Comparison of ENCODE assay signal across 8 mouse cellular contexts in the genomic region with DNA sequence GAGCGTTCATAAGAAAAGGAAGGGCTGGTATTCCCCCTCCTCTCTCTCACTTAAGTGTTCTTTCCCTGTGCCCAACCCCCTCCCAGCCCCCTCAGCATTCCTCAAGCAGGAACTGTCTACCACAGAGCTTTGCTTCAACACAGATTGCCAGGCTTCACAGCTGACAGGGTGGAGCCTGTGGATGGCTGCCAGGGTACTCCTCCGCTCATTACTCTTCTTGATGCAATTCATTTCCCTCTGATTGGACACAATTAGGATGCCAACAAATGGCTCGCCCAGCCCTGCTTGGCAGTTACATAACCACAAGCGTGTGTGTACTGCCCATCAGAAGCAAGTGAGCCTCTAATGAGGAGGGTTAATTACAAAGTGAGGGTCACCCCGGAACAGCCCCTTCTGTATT.
A peak's percentile ranks its signal among the peaks of the same experiment; 100 is the strongest.
DNase-seq lines count a peak whose midpoint lies in the region; ATAC-seq and TF ChIP-seq lines count a peak whose summit lies in the region.

No protein-coding gene starts in this region.

- no peak overlapping the region for H3K4me3 ChIP-seq in limb, embryonic 14.5 days (replicated peaks; ENCODE audit: low read length)
- H3K4me3 ChIP-seq in limb, embryonic 10.5 days: no peak overlapping the region

- no peak overlapping the region for H3K27ac ChIP-seq in limb, embryonic 14.5 days (replicated peaks; ENCODE audit: low read depth, low read length)
- H3K27ac ChIP-seq in limb, embryonic 10.5 days: no peak overlapping the region

- no peaks in the 10 kb centered on the region for H3K4me1 ChIP-seq in limb, embryonic 14.5 days (ENCODE audit: control insufficient read depth, insufficient read depth, low read length)
- H3K4me1 ChIP-seq in limb, embryonic 10.5 days: peaks cover 4% of the 10 kb centered on the region; the same call in 1 of the 2 replicates

- no peaks in the 10 kb centered on the region for H3K27me3 ChIP-seq in limb, embryonic 14.5 days (ENCODE audit: control insufficient read depth, insufficient read depth, low read length)
- H3K27me3 ChIP-seq in limb, embryonic 10.5 days (ENCODE audit: low read depth, poor library complexity, severe bottlenecking): no peaks in the 10 kb centered on the region

- peak; percentile 38 for DNase-seq in limb, embryonic 14.5 days (ENCODE audit: low spot score)
- DNase-seq in limb, embryonic 10.5 days (ENCODE audit: low spot score): no peak
- peak; percentile 76 to 80 for DNase-seq in cerebellum, adult 18-20 months
- peak; percentile 52 for DNase-seq in gastrocnemius, postnatal 14 days
- peak; percentile 89 to 91 for DNase-seq in layer of hippocampus, postnatal 36 days
- DNase-seq in ovary, postnatal 14 days (ENCODE audit: low spot score): peak; percentile 25
- no peak for DNase-seq in thymus, postnatal 14 days

- H3K4me2 ChIP-seq in limb, embryonic 14.5 days (replicated peaks; ENCODE audit: low read depth, low read length, severe bottlenecking): no peak overlapping the region

- no peaks in the 10 kb centered on the region for H3K9me3 ChIP-seq in limb, embryonic 14.5 days (ENCODE audit: control insufficient read depth, low read length)
- no peaks in the 10 kb centered on the region for H3K9me3 ChIP-seq in limb, embryonic 10.5 days (replicated peaks)

- intact Hi-C loops in gastrocnemius, postnatal 14 days (cut with DNase I; ENCODE audit: low total_unique reads): no loop called here

- H3K9ac ChIP-seq in limb, embryonic 14.5 days (ENCODE audit: low read depth, low read length, severe bottlenecking): no peak overlapping the region

- H3K36me3 ChIP-seq in limb, embryonic 14.5 days (ENCODE audit: control insufficient read depth, insufficient read depth, low read length): no peaks in the 10 kb centered on the region
- no peaks in the 10 kb centered on the region for H3K36me3 ChIP-seq in limb, embryonic 10.5 days

- no peak for TF ChIP-seq POLR2A in limb, embryonic 14.5 days (IDR thresholded peaks at IDR 0.05; ENCODE audit: borderline replicate concordance, extremely low read depth, insufficient read depth, insufficient read length)

- 53% methylated on average over 5 of the region's 5 CpGs for WGBS in limb, embryonic 14.5 days
- 76% methylated on average over 5 of the region's 5 CpGs for WGBS in limb, embryonic 10.5 days

- no peak for ATAC-seq in limb, embryonic 14.5 days (ENCODE audit: low FRiP score, low read depth)
- no peak for ATAC-seq in megakaryocyte, adult 5-6 weeks (ENCODE audit: poor library complexity, severe bottlenecking)

Comparison
In these comparisons a context has a peak if more than half of its experiments do, and no peak if none do; other contexts are left out.
1. DNase-seq: peak in limb, embryonic 14.5 days (single experiment), cerebellum, adult 18-20 months (2 of 2), gastrocnemius, postnatal 14 days (single experiment), layer of hippocampus, postnatal 36 days (2 of 2) and ovary, postnatal 14 days (single experiment); none in limb, embryonic 10.5 days (single experiment) and thymus, postnatal 14 days (single experiment).